Mouse (Mus musculus) neural tube, embryonic 13.5 days (tissue): ENCODE measurements around the gene Majin. TPM values are rescaled to one million over a fixed set of nuclear protein-coding genes. Genes with fewer than 3 reads are reported as not detected.

Experiments
- ATAC-seq: fragments of 200-750 bp; cut with Nextera tagmentation; 2 replicates; pipeline ENCODE4 v1.8.0; 2017; ENCODE audit warnings: low read depth, mild to moderate bottlenecking, moderate TSS enrichment, moderate library complexity
- H3K27ac ChIP-seq: fragments of 300-500 bp; sonication (generic); replicated peaks from 2 replicates; pipeline ENCODE4 v1.5.1; 2015; ENCODE audit warnings: moderate library complexity, mild to moderate bottlenecking, inconsistent platforms
- H3K27me3 ChIP-seq: fragments of 300-500 bp; sonication (generic); 2 replicates; pipeline ENCODE4 v1.6.1; 2015; ENCODE audit warnings: mild to moderate bottlenecking, inconsistent platforms
- H3K36me3 ChIP-seq: fragments of 300-500 bp; sonication (generic); 2 replicates; pipeline ENCODE4 v1.6.1; 2015; ENCODE audit warnings: mild to moderate bottlenecking, inconsistent platforms
- H3K4me1 ChIP-seq: fragments of 300-500 bp; sonication (generic); replicated peaks from 2 replicates; pipeline ENCODE4 v1.6.1; 2015; ENCODE audit warnings: inconsistent platforms
- H3K4me2 ChIP-seq: fragments of 300-500 bp; sonication (generic); 2 replicates; pipeline ENCODE4 v1.6.1; 2015; ENCODE audit warnings: inconsistent platforms, mild to moderate bottlenecking, moderate library complexity
- H3K4me3 ChIP-seq: fragments of 300-500 bp; sonication (generic); 2 replicates; pipeline ENCODE4 v1.5.1; 2015; ENCODE audit warnings: mild to moderate bottlenecking, inconsistent platforms
- H3K9ac ChIP-seq: fragments of 300-500 bp; sonication (generic); 2 replicates; pipeline ENCODE4 v1.6.1; 2015; ENCODE audit warnings: moderate library complexity, mild to moderate bottlenecking, inconsistent platforms
- H3K9me3 ChIP-seq: fragments of 300-500 bp; sonication (generic); 2 replicates; pipeline ENCODE4 v1.6.1; 2016; ENCODE audit warnings: inconsistent platforms
- WGBS: fragments of 180-500 bp; shearing (Covaris S2); methylation state at CpG from one replicate; pipeline ENCODE4 v1.1.7; 2015; 5-methylcytosine and 5-hydroxymethylcytosine counted together
- microRNA counts: library from miRNA; unstranded; fragments of <30 nt; microRNA quantifications from one replicate; lab custom pipeline; 2016
- microRNA-seq: library from miRNA; unstranded; fragments of <30 nt; microRNA quantifications from one replicate; pipeline ENCODE4, GENCODE M21; 2016
- polyA plus RNA-seq: library from polyadenylated mRNA; unstranded; fragments of >200 nt; fragmentation: Nextera tagmentation; extraction: Ambion mirVana; gene quantifications from 2 replicates; pipeline ENCODE4 v1.2.1, GENCODE M21; 2015

Gene Majin
- polyA plus RNA-seq, 1 experiment from 2014 or later: not detected

DNA sequence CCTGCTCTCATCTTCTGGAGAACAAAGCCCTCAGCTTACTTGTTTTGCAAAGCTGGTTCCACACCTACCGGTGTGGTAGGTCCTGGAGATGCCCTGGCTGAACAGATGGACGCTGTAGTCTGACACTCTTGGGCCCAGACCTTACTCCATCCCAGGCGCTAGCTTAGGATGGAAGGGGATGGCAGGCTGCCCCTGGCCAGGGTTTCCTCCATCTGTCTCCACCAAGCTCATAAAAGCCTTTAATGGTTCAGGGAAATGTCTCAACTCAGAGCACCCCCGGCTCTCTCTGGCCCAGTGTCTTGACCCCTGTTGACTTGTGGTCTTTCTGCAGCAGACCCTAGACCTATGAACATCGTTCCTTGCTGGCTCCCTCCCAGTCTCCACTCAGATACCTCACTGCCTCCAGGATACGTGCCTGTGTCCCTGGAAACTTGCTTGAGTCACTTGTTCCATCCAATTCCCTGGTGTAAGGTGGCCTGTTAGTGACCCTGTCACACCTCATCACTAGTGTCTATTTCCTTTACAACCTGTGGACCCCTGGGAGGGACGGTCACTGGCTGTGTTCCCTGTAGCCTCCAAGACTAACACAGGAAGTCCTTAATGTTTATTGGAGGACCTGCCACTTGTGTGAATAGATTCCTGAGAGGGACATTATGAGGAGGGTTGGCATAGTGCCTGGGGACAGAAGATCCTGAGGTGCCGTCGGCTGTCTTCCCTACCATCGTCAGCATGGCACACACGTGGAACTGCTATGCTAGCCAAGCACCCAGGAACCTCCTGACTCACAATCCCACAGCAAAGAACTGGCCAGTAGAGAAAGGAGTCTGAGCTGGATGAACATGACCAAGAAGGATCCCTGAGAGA lies 83.3 kb downstream of the Majin start:
- Histone ChIP-seq H3K9me3 (no peaks in the 10 kb centered on the region), H3K27ac (no peak overlapping the region), H3K4me2 (no peak overlapping the region), H3K9ac (0 out of 2 replicates have a peak overlapping the region, but pooled peaks have one; percentile 43), H3K4me3 (no peak overlapping the region), H3K4me1 (no peaks in the 10 kb centered on the region), H3K27me3 (peaks cover 6% of the 10 kb centered on the region; the same call in 1 of the 2 replicates), H3K36me3 (peaks cover 6% of the 10 kb centered on the region)
- ATAC-seq: no peak
- 52% methylated on average over 11 of the region's 11 CpGs for WGBS

DNA sequence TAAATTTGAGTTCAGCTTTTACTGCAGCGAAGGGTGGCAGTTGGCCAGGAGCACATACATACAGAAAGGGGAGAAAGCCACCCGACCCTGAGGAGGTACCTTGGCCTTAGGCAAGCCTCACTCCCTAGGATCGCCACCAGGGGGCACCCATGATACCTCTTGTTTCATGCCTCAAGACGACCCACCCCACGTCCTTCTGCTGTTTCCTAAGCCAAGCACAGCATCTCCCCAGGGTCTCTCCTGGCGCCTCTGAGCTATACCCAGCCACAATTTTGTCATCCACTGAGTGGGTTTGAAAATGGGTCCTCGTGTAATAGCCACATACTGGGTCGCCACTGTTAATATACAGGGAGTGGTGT lies 84.0 kb downstream of the Majin start:
- H3K4me3 ChIP-seq: no peak overlapping the region
- no peak overlapping the region for H3K9ac ChIP-seq
- no peaks in the 10 kb centered on the region for H3K9me3 ChIP-seq
- 0 out of 2 replicates have a peak, but pooled peaks cover under 1% of the 10 kb centered on the region for H3K36me3 ChIP-seq
- no peaks in the 10 kb centered on the region for H3K4me1 ChIP-seq
- H3K4me2 ChIP-seq: no peak overlapping the region
- peaks cover 6% of the 10 kb centered on the region; the same call in 1 of the 2 replicates for H3K27me3 ChIP-seq
- peak; percentile 70 for ATAC-seq
- WGBS: 14% methylated on average over 8 of the region's 8 CpGs
- H3K27ac ChIP-seq: no peak overlapping the region

DNA sequence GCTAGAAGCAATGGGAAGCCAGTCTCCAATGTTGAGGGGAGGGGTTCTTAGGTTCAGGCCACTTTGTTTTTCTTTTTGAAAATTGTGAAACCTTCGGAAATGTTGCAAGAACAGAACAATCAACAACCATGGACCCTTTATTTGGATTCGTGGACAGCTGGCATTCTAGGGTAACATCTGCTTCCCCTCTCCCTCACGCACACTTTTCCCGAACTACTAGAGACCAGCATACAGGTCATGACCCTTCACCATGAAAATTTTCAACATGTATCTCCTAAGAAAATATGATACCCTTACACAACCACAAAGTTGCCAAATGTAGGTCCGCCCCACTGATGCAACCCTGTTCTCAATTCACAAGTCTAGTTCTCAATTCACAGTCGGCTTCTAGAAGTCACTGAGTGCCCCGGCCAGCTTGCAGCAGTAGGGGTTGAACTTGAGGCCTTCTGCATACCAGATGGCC lies 84.5 kb downstream of the Majin start:
- 85% methylated on average over 7 of the region's 7 CpGs for WGBS
- Histone ChIP-seq H3K4me1 (no peaks in the 10 kb centered on the region), H3K27ac (no peak overlapping the region), H3K36me3 (no peaks in the 10 kb centered on the region), H3K9ac (no peak overlapping the region), H3K4me2 (no peak overlapping the region), H3K9me3 (no peaks in the 10 kb centered on the region), H3K4me3 (no peak overlapping the region), H3K27me3 (peaks cover 6% of the 10 kb centered on the region; the same call in 1 of the 2 replicates)
- no peak for ATAC-seq

DNA sequence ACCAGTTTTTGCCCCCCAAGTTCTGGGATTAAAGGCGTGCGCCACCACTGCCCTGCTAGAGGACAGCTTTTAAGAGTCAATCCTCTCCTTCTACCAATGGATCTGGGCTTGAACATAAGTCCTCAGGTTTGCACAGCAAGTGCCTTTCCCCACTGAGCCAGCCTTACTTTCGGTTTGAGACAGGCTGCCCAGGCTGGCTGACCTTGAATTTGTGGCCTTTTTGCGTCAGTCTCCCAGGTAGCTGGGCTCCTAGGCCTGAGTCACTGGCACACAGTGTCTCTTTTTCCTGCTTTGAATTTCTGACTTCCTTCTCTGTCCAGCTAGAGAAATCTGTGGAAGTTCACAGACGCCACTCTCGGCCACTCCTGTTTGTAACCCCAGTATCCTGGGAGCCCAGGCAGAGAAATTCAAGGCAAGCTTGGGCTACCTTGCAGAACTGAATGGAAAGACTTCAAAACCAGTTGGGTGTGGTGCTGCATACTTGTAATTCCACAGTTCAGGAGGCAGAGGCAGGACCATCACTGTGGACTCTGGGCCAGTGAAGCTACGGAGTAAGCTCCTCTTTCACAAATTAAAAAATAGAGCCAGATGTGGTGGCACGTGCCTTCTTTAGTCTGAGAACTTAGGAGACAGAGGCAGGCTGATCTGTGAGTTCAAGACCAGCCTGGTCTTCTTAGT lies 85.7 kb downstream of the Majin start:
- WGBS: 90% methylated on average over 8 of the region's 8 CpGs
- Histone ChIP-seq H3K27me3 (peaks cover 6% of the 10 kb centered on the region; the same call in 1 of the 2 replicates), H3K4me2 (no peak overlapping the region), H3K27ac (no peak overlapping the region), H3K4me1 (no peaks in the 10 kb centered on the region), H3K4me3 (no peak overlapping the region), H3K9me3 (no peaks in the 10 kb centered on the region), H3K9ac (no peak overlapping the region), H3K36me3 (no peaks in the 10 kb centered on the region)
- ATAC-seq: no peak

DNA sequence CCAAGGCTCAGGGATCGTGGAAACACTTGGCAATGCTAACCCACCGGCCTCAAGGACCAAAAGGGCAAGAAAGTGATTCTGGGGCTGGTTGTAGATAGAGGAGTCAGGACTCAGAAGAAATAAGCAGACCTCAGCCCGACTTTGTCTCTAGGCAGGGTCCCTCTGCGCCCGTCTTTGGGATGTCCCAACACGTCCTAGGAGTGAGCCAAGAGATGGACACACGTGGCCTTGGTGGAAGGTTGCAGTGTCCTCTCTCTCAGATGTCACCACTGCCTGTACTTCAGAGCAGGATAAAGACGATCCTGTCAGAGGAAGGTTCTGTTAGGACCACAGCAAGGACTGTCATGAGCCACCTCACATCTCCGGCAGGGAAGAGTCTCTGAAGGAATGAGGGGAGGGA lies 86.5 kb downstream of the Majin start:
- 66% methylated on average over 9 of the region's 9 CpGs for WGBS
- H3K9me3 ChIP-seq: no peaks in the 10 kb centered on the region
- H3K4me2 ChIP-seq: no peak overlapping the region
- H3K4me3 ChIP-seq: no peak overlapping the region
- peaks cover 6% of the 10 kb centered on the region; the same call in 1 of the 2 replicates for H3K27me3 ChIP-seq
- no peak for ATAC-seq
- peaks cover 5% of the 10 kb centered on the region for H3K4me1 ChIP-seq
- peak overlapping the region; percentile 38; the same call in 1 of the 2 replicates for H3K9ac ChIP-seq
- no peak overlapping the region for H3K27ac ChIP-seq
- H3K36me3 ChIP-seq: no peaks in the 10 kb centered on the region

DNA sequence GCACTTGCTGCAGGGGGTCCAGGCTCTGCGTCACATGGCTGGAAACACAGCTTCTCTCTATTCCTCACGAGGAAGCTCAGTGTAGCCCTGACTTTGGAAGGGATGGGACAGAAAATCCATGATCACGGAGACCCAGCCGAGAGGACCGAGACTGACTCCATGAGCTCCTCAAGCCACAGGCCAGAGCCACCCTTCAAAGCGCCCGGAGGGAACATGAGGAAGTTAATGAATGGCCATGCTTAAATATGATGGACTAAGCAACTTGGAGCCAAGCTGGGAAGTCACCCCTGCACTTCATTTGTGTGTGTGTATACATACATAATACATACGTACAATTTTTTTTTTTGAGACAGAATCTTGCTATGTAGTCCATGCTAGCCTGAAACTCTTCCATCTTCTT lies 87.0 kb downstream of the Majin start:
- no peak overlapping the region for H3K4me2 ChIP-seq
- no peaks in the 10 kb centered on the region for H3K36me3 ChIP-seq
- no peaks in the 10 kb centered on the region for H3K9me3 ChIP-seq
- peaks cover 6% of the 10 kb centered on the region; the same call in 1 of the 2 replicates for H3K27me3 ChIP-seq
- H3K9ac ChIP-seq: peak overlapping the region; percentile 38; the same call in 1 of the 2 replicates
- no peak overlapping the region for H3K4me3 ChIP-seq
- peaks cover 10% of the 10 kb centered on the region for H3K4me1 ChIP-seq
- ATAC-seq: no peak
- no peak overlapping the region for H3K27ac ChIP-seq
- 34% methylated on average over 8 of the region's 8 CpGs for WGBS

DNA sequence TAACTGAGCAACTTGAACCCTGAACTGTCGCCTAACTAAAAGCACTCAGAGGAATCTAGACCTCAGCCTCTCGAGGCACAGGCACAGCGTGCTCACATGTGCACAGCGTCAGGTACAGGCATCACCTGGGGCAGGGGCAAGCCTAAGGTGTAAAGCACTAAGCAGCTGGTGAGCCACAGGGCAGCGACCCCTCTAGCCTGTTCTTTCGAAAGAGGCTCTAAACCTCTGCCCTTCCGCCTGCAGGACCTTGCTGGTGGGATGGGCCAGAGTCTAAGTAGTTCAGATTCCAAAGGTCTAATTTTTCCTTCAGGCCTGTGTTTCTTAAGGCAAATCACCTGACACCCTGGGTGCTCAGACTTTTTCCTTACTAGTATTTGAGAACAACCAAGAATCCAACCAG lies 87.9 kb downstream of the Majin start:
- WGBS: 73% methylated on average over 7 of the region's 7 CpGs
- H3K9me3 ChIP-seq: no peaks in the 10 kb centered on the region
- ATAC-seq: no peak
- no peak overlapping the region for H3K27ac ChIP-seq
- H3K36me3 ChIP-seq: no peaks in the 10 kb centered on the region
- peaks cover 6% of the 10 kb centered on the region; the same call in 1 of the 2 replicates for H3K27me3 ChIP-seq
- H3K4me2 ChIP-seq: no peak overlapping the region
- no peak overlapping the region for H3K9ac ChIP-seq
- H3K4me1 ChIP-seq: peaks cover 11% of the 10 kb centered on the region
- H3K4me3 ChIP-seq: no peak overlapping the region

DNA sequence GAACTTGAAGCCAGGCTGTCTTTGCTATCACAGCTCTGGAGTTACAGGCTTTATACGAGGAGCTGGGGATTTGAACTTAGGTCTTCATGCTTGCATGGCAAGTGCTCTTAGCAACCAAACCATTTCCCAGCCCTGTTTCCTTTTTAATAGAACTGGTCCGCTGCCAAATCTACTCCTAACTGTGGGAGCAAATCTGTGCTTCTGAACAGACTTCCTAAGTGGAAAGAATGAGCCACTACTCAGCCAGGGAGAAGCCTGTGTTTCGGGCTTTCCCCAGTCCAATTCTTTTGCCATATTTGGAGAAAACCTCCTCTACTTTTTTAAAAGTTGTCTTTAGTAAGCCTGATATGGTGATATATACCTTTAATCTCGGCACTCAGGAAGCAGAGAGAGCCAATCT lies 88.5 kb downstream of the Majin start:
- Histone ChIP-seq H3K36me3 (no peaks in the 10 kb centered on the region), H3K27me3 (peaks cover 6% of the 10 kb centered on the region; the same call in 1 of the 2 replicates), H3K4me2 (no peak overlapping the region), H3K27ac (no peak overlapping the region), H3K4me1 (peaks cover 14% of the 10 kb centered on the region), H3K9ac (no peak overlapping the region), H3K9me3 (no peaks in the 10 kb centered on the region), H3K4me3 (no peak overlapping the region)
- ATAC-seq: no peak
- 86% methylated on average over 4 of the region's 4 CpGs for WGBS

DNA sequence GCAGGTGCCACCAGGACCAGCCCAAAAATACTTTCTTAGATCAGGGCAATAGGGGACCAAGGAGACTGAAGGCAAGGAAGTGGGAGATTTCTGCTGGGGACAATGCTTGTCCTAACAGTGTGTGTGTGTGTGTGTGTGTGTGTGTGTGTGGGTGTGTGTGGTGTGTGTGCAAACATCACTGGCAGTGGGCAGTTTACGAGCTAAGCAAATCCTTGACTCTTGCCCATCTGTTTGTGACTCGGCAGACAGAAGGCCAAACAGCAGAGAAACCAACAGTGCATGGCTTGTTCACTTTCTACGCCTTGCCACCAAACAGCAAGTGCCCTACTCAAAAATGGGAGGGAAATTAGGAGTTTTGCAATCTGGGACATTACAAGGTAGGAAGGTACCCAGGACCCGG lies 89.4 kb downstream of the Majin start:
- H3K9me3 ChIP-seq: no peaks in the 10 kb centered on the region
- WGBS: 84% methylated on average over 4 of the region's 4 CpGs
- peaks cover 6% of the 10 kb centered on the region; the same call in 1 of the 2 replicates for H3K27me3 ChIP-seq
- H3K4me1 ChIP-seq: peaks cover 23% of the 10 kb centered on the region
- H3K4me3 ChIP-seq: no peak overlapping the region
- H3K9ac ChIP-seq: no peak overlapping the region
- no peak for ATAC-seq
- H3K4me2 ChIP-seq: no peak overlapping the region
- no peak overlapping the region for H3K27ac ChIP-seq
- no peaks in the 10 kb centered on the region for H3K36me3 ChIP-seq

MicroRNAs within 50 kb of the gene (microRNA counts, 519-probe panel; counts per million panel counts)
- microRNA mmu-miR-192 (lab: Ali Mortazavi, UCI): 2,519 counts per million, percentile 25 among the panel's probes with 10 or more counts

Small RNA genes within 50 kb of the gene (microRNA-seq; reads per million reads assigned to microRNA genes)
- 64.0 reads per million, percentile 49 among the genes with 10 or more reads in this experiment for gene Mir192
- gene Mir194-2: 47.7 reads per million, percentile 46 among the genes with 10 or more reads in this experiment

Other genes with a start within 250 kb of the Majin start
- gene Pola2, start 220.2 kb upstream of the Majin start, polyA plus RNA-seq: 20.8 and 24.8 TPM in 2 replicates
- gene Slc22a20, start 198.2 kb upstream of the Majin start, polyA plus RNA-seq: not detected in 2 replicates
- gene Capn1, start 168.5 kb upstream of the Majin start, polyA plus RNA-seq: 6.9 and 7.5 TPM in 2 replicates
- 36.2 and 37.0 TPM in 2 replicates for gene Syvn1, start 137.8 kb upstream of the Majin start, polyA plus RNA-seq
- gene Mrpl49, start 126.6 kb upstream of the Majin start, polyA plus RNA-seq: 65.5 and 68.2 TPM in 2 replicates
- 578 and 624 TPM in 2 replicates for gene Fau, start 126.5 kb upstream of the Majin start, polyA plus RNA-seq
- gene Znhit2, start 123.2 kb upstream of the Majin start, polyA plus RNA-seq: 28.1 and 33.7 TPM in 2 replicates
- gene Tm7sf2, start 116.0 kb upstream of the Majin start, polyA plus RNA-seq: 48.4 and 49.6 TPM in 2 replicates
- 74.2 and 74.5 TPM in 2 replicates for gene Vps51, start 107.2 kb upstream of the Majin start, polyA plus RNA-seq
- gene Tmem262, start 104.4 kb upstream of the Majin start, polyA plus RNA-seq: not detected in 2 replicates
- 1.7 and 1.9 TPM in 2 replicates for gene Gm28374, start 102.1 kb upstream of the Majin start, polyA plus RNA-seq
- gene Zfpl1, start 99.4 kb upstream of the Majin start, polyA plus RNA-seq: 73.2 and 85.7 TPM in 2 replicates
- gene Cdca5, start 99.4 kb upstream of the Majin start, polyA plus RNA-seq: 6.4 and 7.3 TPM in 2 replicates
- gene AC131692.1, start 90.0 kb upstream of the Majin start, polyA plus RNA-seq: not detected in 2 replicates
- gene Naaladl1, start 78.6 kb upstream of the Majin start, polyA plus RNA-seq: 0.23 and 0.32 TPM in 2 replicates
- 44.7 and 46.9 TPM in 2 replicates for gene Sac3d1, start 65.7 kb upstream of the Majin start, polyA plus RNA-seq
- gene Snx15, start 56.1 kb upstream of the Majin start, polyA plus RNA-seq: 51.6 and 56.8 TPM in 2 replicates
- not detected in 2 replicates for gene Batf2, start 43.4 kb upstream of the Majin start, polyA plus RNA-seq
- 111 and 126 TPM in 2 replicates for gene Arl2, start 42.8 kb upstream of the Majin start, polyA plus RNA-seq
- gene Gpha2, start 42.0 kb downstream of the Majin start, polyA plus RNA-seq: 0.72 TPM in 1 of 2 replicates, not detected in the other
- 103 and 111 TPM in 2 replicates for gene Ppp2r5b, start 51.5 kb downstream of the Majin start, polyA plus RNA-seq
- gene Atg2a, start 57.3 kb downstream of the Majin start, polyA plus RNA-seq: 11.6 and 11.8 TPM in 2 replicates
- 85.5 and 101 TPM in 2 replicates for gene Ehd1, start 92.3 kb downstream of the Majin start, polyA plus RNA-seq
- gene Cdc42bpg, start 122.1 kb downstream of the Majin start, polyA plus RNA-seq: 0.26 and 0.57 TPM in 2 replicates
- 71.5 and 73.9 TPM in 2 replicates for gene Men1, start 150.6 kb downstream of the Majin start, polyA plus RNA-seq
- 13.5 and 17.0 TPM in 2 replicates for gene Map4k2, start 156.7 kb downstream of the Majin start, polyA plus RNA-seq
- 107 and 119 TPM in 2 replicates for gene Sf1, start 179.3 kb downstream of the Majin start, polyA plus RNA-seq
- 5.7 and 6.3 TPM in 2 replicates for gene Pygm, start 200.0 kb downstream of the Majin start, polyA plus RNA-seq
- 44.1 and 49.9 TPM in 2 replicates for gene Rasgrp2, start 215.0 kb downstream of the Majin start, polyA plus RNA-seq
- gene Nrxn2, start 234.3 kb downstream of the Majin start, polyA plus RNA-seq: 24.0 and 28.9 TPM in 2 replicates